Mouse (Mus musculus): Measurements from ENCODE around the gene Emid1.

The Emid1 gene

GRCm38 (mm10) chr11:5074882-5075281 is 77.2 kb downstream of the Emid1 start:
- no peaks in the 10 kb centered on the region; the same call in 1 of the 2 replicates for H3K27me3 ChIP-seq (ENCODE audit: control insufficient read depth, insufficient read depth, low read length, poor library complexity, severe bottlenecking)
- DNase-seq (ENCODE audit: low read depth, low spot score) = peak; percentile 54

GRCm38 (mm10) chr11:5068126-5068971 is 83.7 kb downstream of the Emid1 start:
- no peaks in the 10 kb centered on the region for H3K27me3 ChIP-seq (ENCODE audit: control insufficient read depth, insufficient read depth, low read length, poor library complexity, severe bottlenecking)
- no peak for DNase-seq (ENCODE audit: low read depth, low spot score)

More at GRCm38 (mm10) chr11:5074882-5075281, 77.2 kb downstream of the Emid1 start:
- peaks cover 33% of the 10 kb centered on the region for H3K36me3 ChIP-seq (ENCODE audit: control insufficient read depth, insufficient read depth, low read length, poor library complexity, severe bottlenecking)

GRCm38 (mm10) chr11:5067063-5067462 is 85.0 kb downstream of the Emid1 start:
- H3K36me3 ChIP-seq (ENCODE audit: control insufficient read depth, insufficient read depth, low read length, poor library complexity, severe bottlenecking) = peaks cover 16% of the 10 kb centered on the region
- no peak for DNase-seq (ENCODE audit: low read depth, low spot score)
- H3K27me3 ChIP-seq (ENCODE audit: control insufficient read depth, insufficient read depth, low read length, poor library complexity, severe bottlenecking) = no peaks in the 10 kb centered on the region

More at GRCm38 (mm10) chr11:5068126-5068971, 83.7 kb downstream of the Emid1 start:
- H3K36me3 ChIP-seq (ENCODE audit: control insufficient read depth, insufficient read depth, low read length, poor library complexity, severe bottlenecking) = peaks cover 26% of the 10 kb centered on the region

- peak; percentile 67 for DNase-seq (ENCODE audit: low read depth, low spot score)
- Histone ChIP-seq H3K36me3 (ENCODE audit: control insufficient read depth, insufficient read depth, low read length, poor library complexity, severe bottlenecking) (peaks cover 3% of the 10 kb centered on the region), H3K27me3 (ENCODE audit: control insufficient read depth, insufficient read depth, low read length, poor library complexity, severe bottlenecking) (no peaks in the 10 kb centered on the region)
Observed at GRCm38 (mm10) chr11:5065056-5065821, 86.8 kb downstream of the Emid1 start, which contains the start of gene Gas2l1. Gene Gas2l1 (minus strand): TSS chr11:5065327.

- Histone ChIP-seq H3K36me3 (ENCODE audit: control insufficient read depth, insufficient read depth, low read length, poor library complexity, severe bottlenecking) (peaks cover 2% of the 10 kb centered on the region), H3K27me3 (ENCODE audit: control insufficient read depth, insufficient read depth, low read length, poor library complexity, severe bottlenecking) (no peaks in the 10 kb centered on the region)
- peak; percentile 17 for DNase-seq (ENCODE audit: low read depth, low spot score)
Observed at GRCm38 (mm10) chr11:5064282-5065055, 87.6 kb downstream of the Emid1 start.

- H3K27me3 ChIP-seq (ENCODE audit: control insufficient read depth, insufficient read depth, low read length, poor library complexity, severe bottlenecking) = no peaks in the 10 kb centered on the region
- DNase-seq (ENCODE audit: low read depth, low spot score) = no peak
- peaks cover under 1% of the 10 kb centered on the region for H3K36me3 ChIP-seq (ENCODE audit: control insufficient read depth, insufficient read depth, low read length, poor library complexity, severe bottlenecking)
Observed at GRCm38 (mm10) chr11:5063561-5064281, 88.3 kb downstream of the Emid1 start.

- no peak for DNase-seq (ENCODE audit: low read depth, low spot score)
- Histone ChIP-seq H3K36me3 (ENCODE audit: control insufficient read depth, insufficient read depth, low read length, poor library complexity, severe bottlenecking) (no peaks in the 10 kb centered on the region), H3K27me3 (ENCODE audit: control insufficient read depth, insufficient read depth, low read length, poor library complexity, severe bottlenecking) (no peaks in the 10 kb centered on the region)
Observed at GRCm38 (mm10) chr11:5062860-5063505, 89.1 kb downstream of the Emid1 start.

- Histone ChIP-seq H3K27me3 (ENCODE audit: control insufficient read depth, insufficient read depth, low read length, poor library complexity, severe bottlenecking) (no peaks in the 10 kb centered on the region), H3K36me3 (ENCODE audit: control insufficient read depth, insufficient read depth, low read length, poor library complexity, severe bottlenecking) (no peaks in the 10 kb centered on the region)
- DNase-seq (ENCODE audit: low read depth, low spot score) = peak; percentile 44
Observed at GRCm38 (mm10) chr11:5062326-5062725, 89.7 kb downstream of the Emid1 start.

- Histone ChIP-seq H3K36me3 (ENCODE audit: control insufficient read depth, insufficient read depth, low read length, poor library complexity, severe bottlenecking) (no peaks in the 10 kb centered on the region), H3K27me3 (ENCODE audit: control insufficient read depth, insufficient read depth, low read length, poor library complexity, severe bottlenecking) (no peaks in the 10 kb centered on the region)
- peak; percentile 84 for DNase-seq (ENCODE audit: low read depth, low spot score)
Observed at GRCm38 (mm10) chr11:5061413-5062139, 90.5 kb downstream of the Emid1 start.

- DNase-seq (ENCODE audit: low read depth, low spot score) = peak; percentile 18
- Histone ChIP-seq H3K36me3 (ENCODE audit: control insufficient read depth, insufficient read depth, low read length, poor library complexity, severe bottlenecking) (no peaks in the 10 kb centered on the region), H3K27me3 (ENCODE audit: control insufficient read depth, insufficient read depth, low read length, poor library complexity, severe bottlenecking) (no peaks in the 10 kb centered on the region)
Observed at GRCm38 (mm10) chr11:5060756-5061412, 91.2 kb downstream of the Emid1 start.

GRCm38 (mm10) chr11:5059704-5060156 is 92.3 kb downstream of the Emid1 start:
- Histone ChIP-seq H3K36me3 (ENCODE audit: control insufficient read depth, insufficient read depth, low read length, poor library complexity, severe bottlenecking) (no peaks in the 10 kb centered on the region), H3K27me3 (ENCODE audit: control insufficient read depth, insufficient read depth, low read length, poor library complexity, severe bottlenecking) (no peaks in the 10 kb centered on the region)
- peak; percentile 77 for DNase-seq (ENCODE audit: low read depth, low spot score)

GRCm38 (mm10) chr11:5059230-5059629 is 92.8 kb downstream of the Emid1 start:
- DNase-seq (ENCODE audit: low read depth, low spot score) = no peak
- Histone ChIP-seq H3K27me3 (ENCODE audit: control insufficient read depth, insufficient read depth, low read length, poor library complexity, severe bottlenecking) (no peaks in the 10 kb centered on the region), H3K36me3 (ENCODE audit: control insufficient read depth, insufficient read depth, low read length, poor library complexity, severe bottlenecking) (no peaks in the 10 kb centered on the region)

GRCm38 (mm10) chr11:5058783-5059182 is 93.3 kb downstream of the Emid1 start:
- no peaks in the 10 kb centered on the region for H3K36me3 ChIP-seq (ENCODE audit: control insufficient read depth, insufficient read depth, low read length, poor library complexity, severe bottlenecking)
- no peak for DNase-seq (ENCODE audit: low read depth, low spot score)

More at GRCm38 (mm10) chr11:5058783-5059182, 93.3 kb downstream of the Emid1 start:
- no peaks in the 10 kb centered on the region for H3K27me3 ChIP-seq (ENCODE audit: control insufficient read depth, insufficient read depth, low read length, poor library complexity, severe bottlenecking)
